Mouse (Mus musculus): ENCODE data around the gene Khdc1b.
"Not testable (repeated sequence)": the region's sequence is repeated elsewhere in the genome, so short reads cannot be mapped to it uniquely, and the experiment has no call there.

Khdc1b gene

GRCm38 (mm10) chr1:21383256-21383655, at the start of gene Khdc1b:
TSS of gene Khdc1b (plus strand) at chr1:21383556.
- DNase-seq (ENCODE audit: low read depth in 2 of 2, low spot score in 2 of 2): no peak

- DNase-seq (ENCODE audit: low read depth in 2 of 2, low spot score in 2 of 2): no peak
Measured at GRCm38 (mm10) chr1:21335836-21336235, 47.5 kb upstream of the Khdc1b start.

GRCm38 (mm10) chr1:21340745-21341144, 42.6 kb upstream of the Khdc1b start:
- no peak for DNase-seq (ENCODE audit: low read depth in 2 of 2, low spot score in 2 of 2)

GRCm38 (mm10) chr1:21344253-21344652, 39.1 kb upstream of the Khdc1b start:
- peak; percentile 15 to 32 for DNase-seq (ENCODE audit: low read depth in 2 of 2, low spot score in 2 of 2)

- DNase-seq (ENCODE audit: low read depth in 2 of 2, low spot score in 2 of 2): not testable (repeated sequence)
Measured at GRCm38 (mm10) chr1:21344752-21345151, 38.6 kb upstream of the Khdc1b start.

- no peak for DNase-seq (ENCODE audit: low read depth in 2 of 2, low spot score in 2 of 2)
Measured at GRCm38 (mm10) chr1:21349341-21349740, 34.0 kb upstream of the Khdc1b start, which contains the start of gene Khdc1a. TSS of gene Khdc1a (plus strand) at chr1:21349641.

GRCm38 (mm10) chr1:21368031-21368430, 15.3 kb upstream of the Khdc1b start, which contains the start of gene Khdc1c:
TSS of gene Khdc1c (plus strand) at chr1:21368331.
- not testable (repeated sequence) for DNase-seq (ENCODE audit: low read depth in 2 of 2, low spot score in 2 of 2)

GRCm38 (mm10) chr1:21391138-21391671, 7.8 kb downstream of the Khdc1b start:
- no peak for DNase-seq (ENCODE audit: low read depth in 2 of 2, low spot score in 2 of 2)

- no peak for DNase-seq (ENCODE audit: low read depth in 2 of 2, low spot score in 2 of 2)
Measured at GRCm38 (mm10) chr1:21402804-21403203, 19.4 kb downstream of the Khdc1b start.

- no peak for DNase-seq (ENCODE audit: low read depth in 2 of 2, low spot score in 2 of 2)
Measured at GRCm38 (mm10) chr1:21407266-21407665, 23.9 kb downstream of the Khdc1b start.

- DNase-seq (ENCODE audit: low read depth in 2 of 2, low spot score in 2 of 2): peak in 1 of 2 experiments; percentile 3
Measured at GRCm38 (mm10) chr1:21411331-21412196, 28.2 kb downstream of the Khdc1b start.

GRCm38 (mm10) chr1:21412197-21412555, 28.8 kb downstream of the Khdc1b start:
- DNase-seq (ENCODE audit: low read depth in 2 of 2, low spot score in 2 of 2): no peak

GRCm38 (mm10) chr1:21419370-21419769, 36.0 kb downstream of the Khdc1b start:
- no peak for DNase-seq (ENCODE audit: low read depth in 2 of 2, low spot score in 2 of 2)

GRCm38 (mm10) chr1:21425654-21426053, 42.3 kb downstream of the Khdc1b start:
- no peak for DNase-seq (ENCODE audit: low read depth in 2 of 2, low spot score in 2 of 2)

- DNase-seq (ENCODE audit: low read depth in 2 of 2, low spot score in 2 of 2): no peak
Measured at GRCm38 (mm10) chr1:21428079-21428478, 44.7 kb downstream of the Khdc1b start.

- no peak for DNase-seq (ENCODE audit: low read depth in 2 of 2, low spot score in 2 of 2)
Measured at GRCm38 (mm10) chr1:21431666-21432065, 48.3 kb downstream of the Khdc1b start.

- DNase-seq (ENCODE audit: low read depth in 2 of 2, low spot score in 2 of 2): no peak
Measured at GRCm38 (mm10) chr1:21434853-21435252, 51.5 kb downstream of the Khdc1b start.
